Mouse (Mus musculus) intestine, embryonic 14.5 days (tissue): ENCODE results near the gene Suz12. TPM values are rescaled to one million over a fixed set of nuclear protein-coding genes. Genes with fewer than 3 reads are reported as not detected.
"Not testable (repeated sequence)": the region's sequence is repeated elsewhere in the genome, so short reads cannot be mapped to it uniquely, and the experiment has no call there.

ENCODE experiments used
- ATAC-seq: fragments of 200-750 bp; cut with Nextera tagmentation; replicated peaks from 2 replicates; pipeline ENCODE4 v1.8.0; 2017; ENCODE audit warnings: low read depth, moderate number of reproducible peaks, moderate TSS enrichment, moderate library complexity; ENCODE audit not compliant: low FRiP score, low TSS enrichment
- DNase-seq: peaks from one replicate; pipeline ENCODE4 v3.0.0-alpha.2; 2018; ENCODE audit warnings: low spot score
- H3K27ac ChIP-seq: fragments of 300-500 bp; sonication (generic); 2 replicates; pipeline ENCODE4 v1.5.1; 2014; ENCODE audit warnings: low read depth, mild to moderate bottlenecking, control low read depth
- H3K27me3 ChIP-seq: fragments of 300-500 bp; sonication (generic); replicated peaks from 2 replicates; pipeline ENCODE4 v1.6.1; 2014; ENCODE audit warnings: low read length, control low read depth; ENCODE audit not compliant: control insufficient read depth, insufficient read depth
- H3K36me3 ChIP-seq: fragments of 300-500 bp; sonication (generic); 2 replicates; pipeline ENCODE4 v1.6.1; 2014; ENCODE audit warnings: low read length, control low read depth; ENCODE audit not compliant: control insufficient read depth, insufficient read depth
- H3K4me1 ChIP-seq: fragments of 300-500 bp; sonication (generic); replicated peaks from 2 replicates; pipeline ENCODE4 v1.6.1; 2014; ENCODE audit warnings: low read length, control low read depth, mixed read lengths; ENCODE audit not compliant: control insufficient read depth, insufficient read depth
- H3K4me2 ChIP-seq: fragments of 300-500 bp; sonication (generic); 2 replicates; pipeline ENCODE4 v1.6.1; 2014; ENCODE audit warnings: low read length
- H3K4me3 ChIP-seq: fragments of 300-500 bp; sonication (generic); 2 replicates; pipeline ENCODE4 v1.5.1; 2014; ENCODE audit warnings: low read depth, low read length, control low read depth, mixed read lengths
- H3K9ac ChIP-seq: fragments of 300-500 bp; sonication (generic); 2 replicates; pipeline ENCODE4 v1.6.1; 2014; ENCODE audit warnings: mild to moderate bottlenecking, low read length
- H3K9me3 ChIP-seq: fragments of 300-500 bp; sonication (generic); 2 replicates; pipeline ENCODE4 v1.6.1; 2016; ENCODE audit warnings: low read length, control low read depth; ENCODE audit not compliant: control insufficient read depth
- WGBS: fragments of 180-500 bp; shearing (Covaris S2); extraction: QIAGEN DNeasy Blood & Tissue Kit; methylation state at CpG from one replicate; pipeline ENCODE4 v1.1.7; 2014; 5-methylcytosine and 5-hydroxymethylcytosine counted together
- polyA plus RNA-seq: library from polyadenylated mRNA; unstranded; fragments of >200 nt; fragmentation: Nextera tagmentation; extraction: Ambion mirVana; gene quantifications from 2 replicates; pipeline ENCODE4 v1.2.1, GENCODE M21; 2014

Suz12 gene
- polyA plus RNA-seq, 1 experiment from 2014 or later: 29.6 TPM

DNA sequence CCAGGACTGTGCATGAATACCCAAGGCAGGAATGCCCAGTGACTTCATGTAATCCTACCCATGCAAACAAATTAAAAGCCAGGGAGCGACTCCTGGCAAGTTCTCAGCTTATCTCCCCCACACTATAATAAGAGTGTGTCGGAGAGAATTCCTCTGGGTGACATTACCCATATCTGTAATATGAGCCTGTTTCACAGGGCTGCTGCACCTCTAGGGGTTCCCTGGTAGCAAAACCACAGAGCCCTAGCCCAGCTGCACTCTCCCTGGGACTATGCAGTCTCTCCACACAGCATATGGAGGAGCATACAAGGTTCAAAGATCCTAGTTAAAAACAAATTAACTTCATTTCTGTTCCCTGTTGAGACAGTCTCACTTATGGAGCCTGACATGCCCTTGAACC lies 57.2 kb downstream of the Suz12 start:
- DNase-seq (no peak), ATAC-seq (no peak)
- H3K27me3 ChIP-seq: no peaks in the 10 kb centered on the region
- no peak overlapping the region for H3K27ac ChIP-seq
- peaks cover 42% of the 10 kb centered on the region for H3K36me3 ChIP-seq
- no peak overlapping the region for H3K4me2 ChIP-seq
- H3K9me3 ChIP-seq: no peaks in the 10 kb centered on the region
- no peak overlapping the region for H3K4me3 ChIP-seq
- H3K9ac ChIP-seq: no peak overlapping the region
- H3K4me1 ChIP-seq: no peaks in the 10 kb centered on the region
- WGBS: 38% methylated on average over 2 of the region's 2 CpGs

DNA sequence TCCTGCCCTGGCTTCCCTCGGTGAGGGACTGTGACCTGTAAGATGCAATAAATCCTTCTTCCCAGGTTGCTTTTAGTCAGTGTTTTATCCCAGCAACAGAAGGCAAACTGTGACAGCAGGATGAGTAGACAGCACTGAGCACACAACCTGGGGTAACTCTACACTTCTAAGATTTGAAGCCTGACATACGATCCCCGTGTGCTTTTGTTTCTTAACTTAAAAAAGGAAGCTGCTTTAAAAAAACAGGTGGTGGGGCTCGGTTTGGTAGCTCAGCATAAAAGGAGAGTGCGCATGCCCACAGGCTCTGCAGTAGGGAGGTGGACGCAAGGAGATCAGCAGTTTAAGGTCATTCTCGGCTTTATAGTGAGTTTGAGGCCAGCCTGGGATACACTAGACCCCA lies 59.5 kb downstream of the Suz12 start:
- Histone ChIP-seq H3K27me3 (no peaks in the 10 kb centered on the region), H3K4me2 (no peak overlapping the region), H3K27ac (no peak overlapping the region), H3K4me3 (no peak overlapping the region), H3K4me1 (no peaks in the 10 kb centered on the region), H3K9me3 (no peaks in the 10 kb centered on the region), H3K9ac (no peak overlapping the region), H3K36me3 (peaks cover 54% of the 10 kb centered on the region)
- no peak for ATAC-seq
- 74% methylated on average over 7 of the region's 7 CpGs for WGBS
- no peak for DNase-seq

DNA sequence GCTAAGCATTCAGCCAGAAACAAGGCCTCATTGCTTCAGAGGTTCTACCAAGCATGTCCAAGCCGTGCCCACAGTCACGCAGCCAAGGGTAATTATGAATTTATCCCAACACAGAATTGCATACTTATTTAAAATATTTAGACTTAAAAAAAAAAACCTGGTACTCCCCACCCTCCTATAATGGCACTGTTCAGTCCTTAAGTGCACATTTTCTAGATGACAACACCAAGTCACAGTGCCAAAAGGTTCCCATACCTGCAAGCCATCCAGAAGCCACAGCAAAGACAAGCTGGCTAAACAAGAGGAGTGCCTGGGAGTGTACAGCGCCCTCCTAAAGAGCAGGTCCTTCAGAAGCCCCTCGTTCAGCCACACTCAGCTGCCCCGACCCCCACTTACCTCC lies 60.3 kb downstream of the Suz12 start:
- H3K9me3 ChIP-seq: no peaks in the 10 kb centered on the region
- no peak overlapping the region for H3K9ac ChIP-seq
- no peak overlapping the region for H3K4me3 ChIP-seq
- DNase-seq: no peak
- WGBS: 92% methylated on average over 5 of the region's 5 CpGs
- H3K27me3 ChIP-seq: no peaks in the 10 kb centered on the region
- no peak for ATAC-seq
- peaks cover 54% of the 10 kb centered on the region for H3K36me3 ChIP-seq
- H3K4me1 ChIP-seq: no peaks in the 10 kb centered on the region
- no peak overlapping the region for H3K4me2 ChIP-seq
- H3K27ac ChIP-seq: no peak overlapping the region

DNA sequence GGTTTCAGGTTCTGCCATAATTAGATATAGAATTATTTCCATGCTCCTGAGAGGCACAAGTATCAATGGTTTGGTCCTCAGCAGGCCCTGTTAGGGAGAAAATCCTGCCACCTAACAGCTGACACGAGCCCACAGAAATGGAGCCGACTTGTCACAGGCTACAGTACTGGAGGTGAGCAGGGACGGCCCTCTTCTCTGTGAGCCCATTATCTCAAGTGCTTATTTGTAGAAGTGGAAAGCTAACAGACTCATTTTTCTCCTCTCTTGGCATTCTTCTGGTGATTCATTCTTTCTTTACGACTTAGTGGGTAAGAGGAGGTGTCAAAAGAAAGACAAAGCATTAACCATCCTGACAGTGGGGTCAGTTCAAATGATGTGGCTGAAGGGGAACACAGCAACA lies 61.8 kb downstream of the Suz12 start:
- 44% methylated on average over 4 of the region's 4 CpGs for WGBS
- H3K4me2 ChIP-seq: no peak overlapping the region
- peaks cover 60% of the 10 kb centered on the region for H3K36me3 ChIP-seq
- no peak overlapping the region for H3K9ac ChIP-seq
- DNase-seq (no peak), ATAC-seq (no peak)
- no peaks in the 10 kb centered on the region for H3K27me3 ChIP-seq
- H3K9me3 ChIP-seq: no peaks in the 10 kb centered on the region
- H3K4me1 ChIP-seq: no peaks in the 10 kb centered on the region
- no peak overlapping the region for H3K27ac ChIP-seq
- H3K4me3 ChIP-seq: no peak overlapping the region

DNA sequence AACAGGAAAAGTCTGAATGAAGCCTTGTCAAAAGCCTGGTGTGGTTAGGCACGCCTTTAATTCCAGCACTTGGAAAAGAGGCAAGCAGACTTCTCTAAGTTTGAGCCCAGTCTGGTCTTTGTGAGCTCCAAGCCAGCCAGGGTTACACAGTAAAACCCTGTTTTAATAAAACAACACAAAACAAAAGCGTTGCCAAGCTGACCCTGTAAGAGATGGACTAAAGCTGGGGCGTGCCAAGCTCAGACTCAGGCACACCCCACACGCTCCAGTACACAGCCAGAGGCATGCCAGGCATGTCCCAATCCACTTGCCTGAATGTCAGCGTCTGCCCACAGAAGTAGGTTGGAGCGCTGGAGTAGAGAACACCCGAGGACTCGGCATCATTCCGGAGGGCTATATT lies 63.2 kb downstream of the Suz12 start:
- H3K4me1 ChIP-seq: no peaks in the 10 kb centered on the region

DNA sequence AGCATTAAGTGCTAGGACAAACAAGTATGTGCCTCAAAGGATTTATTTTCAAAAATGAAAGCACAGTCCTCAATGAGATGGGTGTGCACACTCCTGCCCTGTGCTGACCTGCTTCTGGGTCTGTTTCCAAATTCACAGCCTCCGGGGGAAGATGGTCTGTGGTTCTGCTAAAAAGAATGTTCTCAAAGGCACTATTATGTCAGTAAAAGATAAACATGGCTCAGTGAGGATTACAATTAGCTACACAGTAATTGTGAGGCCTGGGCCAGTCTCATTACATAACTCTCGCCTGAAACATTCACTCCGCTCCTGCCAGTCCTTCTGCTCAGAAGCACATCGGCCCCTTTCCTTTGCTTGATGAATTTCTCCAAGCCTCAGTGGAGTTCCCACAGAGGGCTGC lies 69.3 kb downstream of the Suz12 start:
- Histone ChIP-seq H3K27me3 (no peaks in the 10 kb centered on the region), H3K4me2 (no peak overlapping the region), H3K4me3 (no peak overlapping the region), H3K27ac (no peak overlapping the region), H3K9ac (no peak overlapping the region), H3K36me3 (peaks cover 50% of the 10 kb centered on the region), H3K4me1 (no peaks in the 10 kb centered on the region), H3K9me3 (no peaks in the 10 kb centered on the region)
- ATAC-seq: no peak
- DNase-seq: no peak
- WGBS: 60% methylated on average over 4 of the region's 4 CpGs

More for the DNA sequence above, 63.2 kb downstream of the Suz12 start:
- H3K4me2 ChIP-seq: no peak overlapping the region
- peaks cover 72% of the 10 kb centered on the region for H3K36me3 ChIP-seq
- no peaks in the 10 kb centered on the region for H3K27me3 ChIP-seq
- no peak overlapping the region for H3K27ac ChIP-seq
- DNase-seq (no peak), ATAC-seq (no peak)
- H3K9me3 ChIP-seq: no peaks in the 10 kb centered on the region
- H3K4me3 ChIP-seq: no peak overlapping the region
- 92% methylated on average over 9 of the region's 9 CpGs for WGBS
- H3K9ac ChIP-seq: no peak overlapping the region

DNA sequence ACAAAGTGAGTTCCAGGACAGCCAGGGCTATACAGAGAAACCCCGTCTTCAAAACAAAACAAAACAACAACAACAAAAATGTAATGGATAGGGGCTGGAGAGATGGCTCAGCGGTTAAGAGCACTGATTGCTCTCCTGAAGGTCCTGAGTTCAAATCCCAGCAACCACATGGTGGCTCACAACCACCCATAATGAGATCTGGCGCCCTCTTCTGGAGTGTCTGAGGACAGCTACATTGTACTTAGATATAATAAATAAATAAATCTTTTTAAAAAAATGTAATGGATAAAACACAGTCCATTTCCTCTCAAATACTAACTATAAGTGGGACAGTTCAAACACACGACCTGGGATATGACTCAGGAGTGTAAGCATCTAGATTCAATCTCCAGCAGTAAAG lies 73.5 kb downstream of the Suz12 start:
- H3K4me2 ChIP-seq, ATAC-seq, H3K4me1 ChIP-seq, H3K4me3 ChIP-seq, H3K27me3 ChIP-seq, DNase-seq, H3K27ac ChIP-seq, H3K9me3 ChIP-seq, H3K9ac ChIP-seq: not testable (repeated sequence)
- WGBS: 82% methylated on average over 4 of the region's 4 CpGs
- H3K36me3 ChIP-seq: peaks cover 11% of the 10 kb centered on the region

DNA sequence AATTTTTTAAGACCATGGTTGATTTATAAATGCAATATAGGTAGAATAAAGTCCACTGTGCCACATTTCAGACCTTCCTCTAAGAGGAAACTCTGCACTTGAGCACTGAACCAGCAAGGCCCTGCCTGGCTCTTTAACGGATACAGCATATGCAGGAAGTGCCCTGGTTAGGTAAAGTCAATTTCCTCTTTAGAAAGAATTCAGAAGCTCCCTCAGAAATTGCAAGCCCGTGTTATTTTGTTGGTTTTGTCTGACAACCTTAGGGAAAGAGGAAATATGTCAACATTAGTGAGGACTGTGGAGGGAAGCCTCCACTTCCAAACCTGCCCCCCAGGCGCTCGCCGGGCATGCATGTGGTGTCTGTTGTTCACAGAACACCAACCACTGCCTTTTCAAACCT lies 74.7 kb downstream of the Suz12 start:
- WGBS: 85% methylated on average over 5 of the region's 5 CpGs
- Histone ChIP-seq H3K36me3 (peaks cover 11% of the 10 kb centered on the region), H3K9ac (no peak overlapping the region), H3K4me2 (no peak overlapping the region), H3K4me1 (no peaks in the 10 kb centered on the region), H3K9me3 (no peaks in the 10 kb centered on the region), H3K27me3 (no peaks in the 10 kb centered on the region), H3K27ac (no peak overlapping the region), H3K4me3 (no peak overlapping the region)
- DNase-seq: no peak
- ATAC-seq: no peak

DNA sequence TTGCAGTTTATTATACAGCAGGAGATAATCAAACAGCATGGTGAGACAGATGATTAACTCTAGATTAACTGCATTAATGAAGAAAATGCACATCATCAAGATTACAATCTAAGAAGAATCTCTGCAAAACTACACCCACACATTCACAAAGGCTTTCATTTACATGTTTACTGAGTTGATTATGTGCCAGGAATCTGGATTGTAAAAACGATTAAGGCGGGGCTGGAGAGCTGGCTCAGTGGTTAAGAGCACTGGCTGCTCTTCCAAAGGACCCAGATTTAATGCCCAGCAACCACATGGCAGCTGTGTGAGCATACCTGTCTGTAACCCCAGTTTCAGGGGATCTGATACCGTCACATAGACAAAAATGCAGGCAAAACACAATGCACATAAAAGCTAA lies 76.9 kb downstream of the Suz12 start:
- Histone ChIP-seq H3K27me3 (no peaks in the 10 kb centered on the region), H3K4me3 (no peak overlapping the region), H3K9ac (no peak overlapping the region), H3K36me3 (no peaks in the 10 kb centered on the region), H3K4me1 (no peaks in the 10 kb centered on the region), H3K27ac (no peak overlapping the region), H3K4me2 (no peak overlapping the region), H3K9me3 (no peaks in the 10 kb centered on the region)
- WGBS: 90% methylated on average over 3 of the region's 3 CpGs
- ATAC-seq: no peak
- DNase-seq: no peak
